Mouse (Mus musculus) cerebellum, adult 2 months (tissue): ENCODE results near the gene 4933412E24Rik. TPM values are rescaled to one million over a fixed set of nuclear protein-coding genes. Genes with fewer than 3 reads are reported as not detected.

Experiments used
- DNase-seq, 2 experiments: peaks; one replicate each; pipeline ENCODE4 v3.0.0; 2021
- H3K27ac ChIP-seq: fragments of 200-500 bp; 2 replicates; pipeline ENCODE4 v1.5.1; 2012; ENCODE audit warnings: low read length, control low read depth, inconsistent platforms; ENCODE audit not compliant: insufficient read depth
- H3K27me3 ChIP-seq: fragments of 200-500 bp; 2 replicates; pipeline ENCODE4 v1.6.1; 2012; ENCODE audit warnings: inconsistent platforms, mild to moderate bottlenecking, low read length, moderate library complexity; ENCODE audit not compliant: control insufficient read depth, insufficient read depth
- H3K4me1 ChIP-seq: fragments of 200-500 bp; 2 replicates; pipeline ENCODE4 v1.6.1; 2011; ENCODE audit warnings: low read length; ENCODE audit not compliant: control insufficient read depth, insufficient read depth
- H3K4me3 ChIP-seq: fragments of 200-500 bp; replicated peaks from 2 replicates; pipeline ENCODE3; 2011; ENCODE audit warnings: mild to moderate bottlenecking, low read depth, low read length, control low read depth; ENCODE audit not compliant: insufficient read depth
- CTCF ChIP-seq: fragments of 200-500 bp; IDR thresholded peaks from 2 replicates; pipeline ENCODE4 v1.5.1; 2011; ENCODE audit warnings: low read depth, mild to moderate bottlenecking, control low read depth, low read length, moderate library complexity, borderline replicate concordance; ENCODE audit not compliant: insufficient read depth
- POLR2A ChIP-seq: fragments of 200-500 bp; IDR thresholded peaks from 2 replicates; pipeline ENCODE4 v1.6.1; 2011; ENCODE audit warnings: low read length, control low read depth, borderline replicate concordance; ENCODE audit not compliant: insufficient read depth
- WGBS: fragments of 180-500 bp; shearing (Covaris S2); methylation state at CpG from one replicate; pipeline ENCODE4 v1.1.7; 2018; 5-methylcytosine and 5-hydroxymethylcytosine counted together
- polyA plus RNA-seq: library from polyadenylated mRNA; depleted of rRNA; stranded (reverse); fragments of >200 nt; gene quantifications from 2 replicates; pipeline ENCODE4 v1.2.3, GENCODE M21; 2012

Gene 4933412E24Rik
- polyA plus RNA-seq, 1 experiment = not detected

DNA sequence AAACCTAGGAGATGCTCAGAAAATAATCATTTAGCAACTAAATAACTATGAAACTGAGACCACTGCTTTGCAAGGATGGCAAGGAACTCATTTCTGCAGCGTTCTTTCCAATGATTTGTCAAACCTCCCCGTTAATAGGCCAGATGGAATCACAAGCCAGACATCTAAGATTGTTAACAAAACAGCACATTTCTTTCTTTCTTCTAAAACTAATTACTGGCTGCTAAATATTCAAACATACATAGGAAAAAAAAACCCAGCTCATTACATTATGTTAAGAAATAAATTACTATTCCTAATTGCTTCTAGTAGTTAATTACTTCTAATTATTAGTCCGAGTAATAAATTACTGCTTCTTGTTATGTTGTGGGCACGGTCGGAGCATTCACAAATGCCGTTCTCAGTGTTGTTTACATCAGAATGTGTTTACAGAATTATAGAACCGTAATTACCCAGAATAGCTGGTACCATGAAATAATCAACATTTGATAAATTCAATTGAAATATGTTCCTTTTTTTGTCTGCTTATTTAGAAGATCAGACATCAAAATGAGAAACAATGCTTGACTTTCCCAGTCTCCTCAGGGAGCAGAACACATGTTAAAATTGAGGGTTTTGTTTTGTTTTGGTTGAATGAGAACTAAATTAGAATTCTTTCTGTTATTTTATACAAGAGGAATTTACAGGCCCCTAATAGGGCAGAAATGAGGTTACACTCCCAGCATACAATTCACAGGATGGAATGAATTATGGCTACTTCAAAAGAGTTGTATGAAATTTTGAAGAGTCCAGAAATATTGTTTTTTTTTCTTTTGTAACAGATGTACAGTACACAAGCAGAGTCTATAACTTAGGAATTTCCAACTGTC, 42.5 kb downstream of the 4933412E24Rik start:
- no peak overlapping the region for H3K4me3 ChIP-seq
- H3K27me3 ChIP-seq = no peaks in the 10 kb centered on the region
- H3K27ac ChIP-seq = no peak overlapping the region
- H3K4me1 ChIP-seq = no peaks in the 10 kb centered on the region
- TF ChIP-seq CTCF (no peak), POLR2A (no peak)
- no peak for DNase-seq
- WGBS = 92% methylated on average over 7 of the region's 7 CpGs
